Mouse (Mus musculus) forebrain, embryonic 14.5 days (tissue): ENCODE measurements around the gene Gm45713. TPM values are rescaled to one million over a fixed set of nuclear protein-coding genes. Genes with fewer than 3 reads are reported as not detected.
"Not testable (repeated sequence)": the region's sequence is repeated elsewhere in the genome, so short reads cannot be mapped to it uniquely, and the experiment has no call there.

Source experiments
- ATAC-seq: fragments of 200-750 bp; cut with Nextera tagmentation; 2 replicates; pipeline ENCODE4 v1.8.0; 2017; ENCODE audit warnings: mild to moderate bottlenecking, moderate library complexity
- DNase-seq: peaks from one replicate; pipeline ENCODE4 v3.0.0-alpha.2; 2015; ENCODE audit warnings: low spot score
- H3K27ac ChIP-seq: fragments of 300-500 bp; sonication (generic); 2 replicates; pipeline ENCODE4 v1.5.1; 2014; ENCODE audit warnings: low read depth, mild to moderate bottlenecking, control low read depth, low read length, moderate library complexity
- H3K27me3 ChIP-seq: fragments of 300-500 bp; sonication (generic); replicated peaks from 2 replicates; pipeline ENCODE4 v1.6.1; 2014; ENCODE audit warnings: low read length, control low read depth, mixed read lengths; ENCODE audit not compliant: control insufficient read depth, insufficient read depth
- H3K36me3 ChIP-seq: fragments of 300-500 bp; sonication (generic); 2 replicates; pipeline ENCODE4 v1.6.1; 2014; ENCODE audit warnings: low read length, control low read depth; ENCODE audit not compliant: control insufficient read depth, insufficient read depth
- H3K4me1 ChIP-seq: fragments of 300-500 bp; sonication (generic); 2 replicates; pipeline ENCODE4 v1.6.1; 2014; ENCODE audit warnings: antibody characterized with exemption, low read length, control low read depth; ENCODE audit not compliant: control insufficient read depth, insufficient read depth
- H3K4me2 ChIP-seq: fragments of 300-500 bp; sonication (generic); 2 replicates; pipeline ENCODE4 v1.6.1; 2014; ENCODE audit warnings: mild to moderate bottlenecking, control low read depth, low read length
- H3K4me3 ChIP-seq: fragments of 300-500 bp; sonication (generic); 2 replicates; pipeline ENCODE4 v1.5.1; 2014; ENCODE audit warnings: low read depth, low read length, control low read depth
- H3K9ac ChIP-seq: fragments of 300-500 bp; sonication (generic); 2 replicates; pipeline ENCODE4 v1.6.1; 2014; ENCODE audit warnings: mild to moderate bottlenecking, low read length, control low read depth, moderate library complexity
- H3K9me3 ChIP-seq: fragments of 300-500 bp; sonication (generic); replicated peaks from 2 replicates; pipeline ENCODE4 v1.6.1; 2016; ENCODE audit warnings: low read length, control low read depth, mixed read lengths; ENCODE audit not compliant: control insufficient read depth
- WGBS: fragments of 180-500 bp; shearing (Covaris S2); extraction: QIAGEN DNeasy Blood & Tissue Kit; methylation state at CpG from one replicate; pipeline ENCODE4 v1.1.7; 2014; 5-methylcytosine and 5-hydroxymethylcytosine counted together
- polyA plus RNA-seq: library from polyadenylated mRNA; unstranded; fragments of >200 nt; fragmentation: Nextera tagmentation; extraction: Ambion mirVana; gene quantifications from 2 replicates; pipeline ENCODE4 v1.2.1, GENCODE M21; 2014

Gm45713 gene
- polyA plus RNA-seq, 1 experiment from 2014 or later: 0.22 TPM

GRCm38 (mm10) chr7:45125649-45126048, 10.4 kb downstream of the Gm45713 start:
- not testable (repeated sequence) for H3K4me3 ChIP-seq, H3K9ac ChIP-seq, DNase-seq, ATAC-seq, H3K4me2 ChIP-seq, H3K9me3 ChIP-seq, H3K27me3 ChIP-seq
- 62% methylated on average over 5 of the region's 5 CpGs for WGBS
- Histone ChIP-seq H3K27ac (0 out of 2 replicates have a peak overlapping the region, but pooled peaks have one; percentile 84), H3K36me3 (peaks cover 56% of the 10 kb centered on the region), H3K4me1 (peaks cover 14% of the 10 kb centered on the region; the same call in 1 of the 2 replicates)

- ATAC-seq (no peak), DNase-seq (peak; percentile 64)
- Histone ChIP-seq H3K27ac (peak overlapping the region; percentile 84; the same call in 1 of the 2 replicates), H3K9ac (no peak overlapping the region), H3K4me1 (peaks cover 14% of the 10 kb centered on the region; the same call in 1 of the 2 replicates), H3K4me3 (peak overlapping the region; percentile 88; the same call in 1 of the 2 replicates), H3K9me3 (no peaks in the 10 kb centered on the region), H3K27me3 (no peaks in the 10 kb centered on the region), H3K36me3 (peaks cover 60% of the 10 kb centered on the region), H3K4me2 (peak overlapping the region; percentile 48)
- 20% methylated on average over 7 of the region's 7 CpGs for WGBS
These were observed 10.9 kb downstream of the Gm45713 start for GRCm38 (mm10) chr7:45125144-45125600.

- Histone ChIP-seq H3K4me2 (peak within 1 kb of the TSS; percentile 84), H3K36me3 (peaks cover 67% of the 10 kb centered on the region), H3K9ac (peak within 1 kb of the TSS; percentile 95), H3K4me3 (peak within 1 kb of the TSS; percentile 88), H3K4me1 (peaks cover 14% of the 10 kb centered on the region; the same call in 1 of the 2 replicates), H3K9me3 (no peaks in the 10 kb centered on the region), H3K27me3 (no peaks in the 10 kb centered on the region), H3K27ac (peak within 1 kb of the TSS; percentile 84)
- ATAC-seq (peak; percentile 84), DNase-seq (peak; percentile 100)
- under 1% methylated on average over 59 of the region's 59 CpGs for WGBS
These were observed 11.5 kb downstream of the Gm45713 start, which contains the start of gene Rps11 for GRCm38 (mm10) chr7:45124224-45125143. Gene Rps11, minus strand, starts transcription at chr7:45124439.

- WGBS: 27% methylated on average over 12 of the region's 12 CpGs
- peak overlapping the region; percentile 95 for H3K9ac ChIP-seq
- H3K4me2 ChIP-seq: peak overlapping the region; percentile 84
- no peak overlapping the region for H3K27ac ChIP-seq
- peak overlapping the region; percentile 88 for H3K4me3 ChIP-seq
- peaks cover 14% of the 10 kb centered on the region; the same call in 1 of the 2 replicates for H3K4me1 ChIP-seq
- no peak for ATAC-seq
- H3K9me3 ChIP-seq: no peaks in the 10 kb centered on the region
- DNase-seq: no peak
- H3K36me3 ChIP-seq: peaks cover 79% of the 10 kb centered on the region
- no peaks in the 10 kb centered on the region for H3K27me3 ChIP-seq
These were observed 12.9 kb downstream of the Gm45713 start for GRCm38 (mm10) chr7:45123186-45123570.

- H3K4me3 ChIP-seq: peak overlapping the region; percentile 88
- H3K4me2 ChIP-seq: peak overlapping the region; percentile 84
- no peak overlapping the region for H3K27ac ChIP-seq
- peaks cover 14% of the 10 kb centered on the region; the same call in 1 of the 2 replicates for H3K4me1 ChIP-seq
- no peaks in the 10 kb centered on the region for H3K27me3 ChIP-seq
- ATAC-seq: no peak
- WGBS: 87% methylated on average over 15 of the region's 15 CpGs
- peaks cover 83% of the 10 kb centered on the region for H3K36me3 ChIP-seq
- H3K9ac ChIP-seq: peak overlapping the region; percentile 95
- DNase-seq: no peak
- H3K9me3 ChIP-seq: no peaks in the 10 kb centered on the region
These were observed 13.4 kb downstream of the Gm45713 start for GRCm38 (mm10) chr7:45122561-45123185.

GRCm38 (mm10) chr7:45121966-45122365, 14.1 kb downstream of the Gm45713 start:
- H3K4me1 ChIP-seq: peaks cover 10% of the 10 kb centered on the region; the same call in 1 of the 2 replicates
- ATAC-seq: no peak
- no peak for DNase-seq
- H3K9me3 ChIP-seq: no peaks in the 10 kb centered on the region
- H3K9ac ChIP-seq: no peak overlapping the region
- H3K4me2 ChIP-seq: no peak overlapping the region
- H3K4me3 ChIP-seq: no peak overlapping the region
- H3K36me3 ChIP-seq: peaks cover 80% of the 10 kb centered on the region
- no peak overlapping the region for H3K27ac ChIP-seq
- no peaks in the 10 kb centered on the region for H3K27me3 ChIP-seq

- Histone ChIP-seq H3K27me3 (no peaks in the 10 kb centered on the region), H3K9me3 (no peaks in the 10 kb centered on the region), H3K36me3 (peaks cover 75% of the 10 kb centered on the region), H3K4me3 (no peak overlapping the region), H3K4me2 (no peak overlapping the region), H3K4me1 (peaks cover 7% of the 10 kb centered on the region; the same call in 1 of the 2 replicates), H3K9ac (no peak overlapping the region), H3K27ac (no peak overlapping the region)
- WGBS: 72% methylated on average over 8 of the region's 8 CpGs
- ATAC-seq (no peak), DNase-seq (no peak)
These were observed 14.6 kb downstream of the Gm45713 start for GRCm38 (mm10) chr7:45121404-45121803.

- whole genome bisulfite sequencing: 75% methylated on average over 5 of the region's 5 CpGs
- Histone ChIP-seq H3K9me3 (no peaks in the 10 kb centered on the region), H3K4me2 (no peak overlapping the region), H3K9ac (no peak overlapping the region; the same call in 1 of the 2 replicates), H3K4me3 (no peak overlapping the region), H3K36me3 (peaks cover 61% of the 10 kb centered on the region), H3K27ac (no peak overlapping the region), H3K27me3 (no peaks in the 10 kb centered on the region), H3K4me1 (peaks cover 7% of the 10 kb centered on the region; the same call in 1 of the 2 replicates)
- ATAC-seq: no peak
- no peak for DNase-seq
These were observed 16.0 kb downstream of the Gm45713 start for GRCm38 (mm10) chr7:45119780-45120709.
